Mouse (Mus musculus) cerebellum, adult 2 months (tissue): ENCODE results near the gene Etnk1.

Source experiments
- CTCF ChIP-seq: fragments of 200-500 bp; IDR thresholded peaks from 2 replicates; pipeline ENCODE4 v1.5.1; 2011; ENCODE audit warnings: low read depth, mild to moderate bottlenecking, control low read depth, low read length, moderate library complexity, borderline replicate concordance; ENCODE audit not compliant: insufficient read depth
- POLR2A ChIP-seq: fragments of 200-500 bp; IDR thresholded peaks from 2 replicates; pipeline ENCODE4 v1.6.1; 2011; ENCODE audit warnings: low read length, control low read depth, borderline replicate concordance; ENCODE audit not compliant: insufficient read depth

DNA sequence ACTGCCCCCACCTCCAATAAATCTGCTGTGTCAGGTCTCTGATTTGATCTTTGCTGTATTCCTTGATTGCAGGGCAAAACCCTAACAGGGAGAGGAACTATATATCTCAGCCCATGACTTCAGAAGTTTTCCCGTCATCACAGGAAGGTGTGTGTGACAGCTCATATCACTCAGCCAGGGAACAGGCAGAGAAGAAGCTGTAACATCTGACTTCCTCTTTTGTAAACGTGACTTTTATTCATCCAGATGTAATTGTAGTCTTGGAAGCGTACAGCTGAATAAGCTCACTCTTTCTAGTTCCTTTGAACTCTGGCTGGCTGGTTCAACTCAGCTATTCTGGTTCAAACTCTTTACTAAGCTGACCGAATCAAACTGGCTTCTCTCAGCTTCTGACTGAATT is 36.6 kb upstream of the Etnk1 start:
- TF ChIP-seq CTCF (no peak), POLR2A (no peak)
